ENCODE assay signal across 16 mouse cellular contexts in the genomic region with DNA sequence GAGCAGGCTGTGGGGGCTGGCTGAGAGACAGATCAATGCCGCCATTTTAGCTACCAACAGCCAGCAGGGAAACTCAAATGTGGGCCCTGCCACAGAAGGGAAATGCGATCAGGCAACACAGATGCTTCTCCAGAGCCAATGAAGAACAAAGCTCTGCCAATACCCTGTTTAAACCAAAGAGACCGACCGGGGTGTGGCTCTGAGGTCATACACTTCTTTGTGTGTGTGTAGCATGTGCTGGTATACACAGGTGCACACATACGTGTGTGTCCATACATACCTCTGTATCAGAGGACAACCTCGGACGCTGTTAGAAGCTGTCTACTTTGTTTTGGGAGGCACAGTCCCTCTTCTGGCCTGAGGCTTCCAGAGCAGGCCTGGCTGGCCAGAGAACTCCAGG. TPM values are rescaled to one million over a fixed set of nuclear protein-coding genes. Genes with fewer than 3 reads are reported as not detected.
DNase-seq lines count a peak whose midpoint lies in the region; ATAC-seq and TF ChIP-seq lines count a peak whose summit lies in the region.
"Had no signal": no experiment of that assay in that cellular context is flagged by ENCODE, and none has a peak within 500 bp of the region (broad histone marks: within the 10 kb centered on the region; RNA-seq: fewer than 3 reads in every experiment).

No protein-coding gene starts in this region.

- H3K9me3 ChIP-seq in forebrain, embryonic 10.5 days = no peaks in the 10 kb centered on the region
- H3K9me3 ChIP-seq in forebrain, embryonic 14.5 days (replicated peaks; ENCODE audit: control insufficient read depth, low read length) = no peaks in the 10 kb centered on the region
- H3K9me3 ChIP-seq in kidney, postnatal 0 days (replicated peaks; ENCODE audit: low read length) = no peaks in the 10 kb centered on the region
- no peaks in the 10 kb centered on the region for H3K9me3 ChIP-seq in stomach, postnatal 0 days (ENCODE audit: control insufficient read depth, low read length)
- H3K9me3 ChIP-seq: heart, embryonic 13.5 days; limb, embryonic 13.5 days had no signal

- no peak for ATAC-seq in forebrain, embryonic 14.5 days
- no peak for ATAC-seq in kidney, postnatal 0 days (replicated peaks; ENCODE audit: low FRiP score, low read depth)
- ATAC-seq in stomach, postnatal 0 days (ENCODE audit: low FRiP score, low TSS enrichment) = no peak
- ATAC-seq: inflammation-experienced regulatory T-cells, adult 6 months had no signal

- peaks cover 42% of the 10 kb centered on the region for H3K36me3 ChIP-seq in forebrain, embryonic 10.5 days (replicated peaks)
- peaks cover 15% of the 10 kb centered on the region for H3K36me3 ChIP-seq in forebrain, embryonic 14.5 days (ENCODE audit: control insufficient read depth, insufficient read depth, low read length)
- H3K36me3 ChIP-seq in kidney, postnatal 0 days (ENCODE audit: insufficient read depth, low read length) = peaks cover 7% of the 10 kb centered on the region; the same call in 1 of the 2 replicates
- H3K36me3 ChIP-seq in stomach, postnatal 0 days (ENCODE audit: control insufficient read depth, insufficient read depth, low read length) = peaks cover 5% of the 10 kb centered on the region; the same call in 1 of the 2 replicates

- H3K4me2 ChIP-seq in forebrain, embryonic 14.5 days (ENCODE audit: low read length) = no peak overlapping the region
- no peak overlapping the region for H3K4me2 ChIP-seq in kidney, postnatal 0 days (ENCODE audit: low read length)
- H3K4me2 ChIP-seq in stomach, postnatal 0 days (replicated peaks; ENCODE audit: low read depth) = no peak overlapping the region
- H3K4me2 ChIP-seq: heart, embryonic 13.5 days; limb, embryonic 13.5 days had no signal

- 89% methylated on average over 7 of the region's 7 CpGs for WGBS in forebrain, embryonic 10.5 days
- WGBS in forebrain, embryonic 14.5 days = 84% methylated on average over 7 of the region's 7 CpGs
- 92% methylated on average over 7 of the region's 7 CpGs for WGBS in kidney, postnatal 0 days
- 72% methylated on average over 7 of the region's 7 CpGs for WGBS in stomach, postnatal 0 days

- peak overlapping the region; percentile 82 for H3K27ac ChIP-seq in forebrain, embryonic 10.5 days
- H3K27ac ChIP-seq in forebrain, embryonic 14.5 days (ENCODE audit: low read depth, low read length) = no peak overlapping the region
- H3K27ac ChIP-seq in kidney, postnatal 0 days = 0 out of 2 replicates have a peak overlapping the region, but pooled peaks have one; percentile 48
- H3K27ac ChIP-seq in stomach, postnatal 0 days (replicated peaks) = no peak overlapping the region; the same call in 1 of the 2 replicates
- H3K27ac ChIP-seq: heart, embryonic 13.5 days; limb, embryonic 13.5 days had no signal

- peaks cover 46% of the 10 kb centered on the region for H3K4me1 ChIP-seq in forebrain, embryonic 10.5 days
- peaks cover 22% of the 10 kb centered on the region for H3K4me1 ChIP-seq in forebrain, embryonic 14.5 days (ENCODE audit: control insufficient read depth, insufficient read depth, low read length)
- H3K4me1 ChIP-seq in kidney, postnatal 0 days (replicated peaks; ENCODE audit: insufficient read depth, low read length) = peaks cover 24% of the 10 kb centered on the region
- H3K4me1 ChIP-seq in stomach, postnatal 0 days (replicated peaks; ENCODE audit: control insufficient read depth, insufficient read depth) = no peaks in the 10 kb centered on the region; the same call in none of the 2 replicates

- DNase-seq in forebrain, embryonic 10.5 days (ENCODE audit: extremely low spot score, low spot score) = no peak
- DNase-seq in forebrain, embryonic 14.5 days (ENCODE audit: low spot score) = no peak
- no peak for DNase-seq in kidney, postnatal 0 days (ENCODE audit: low spot score)
- no peak for DNase-seq in kidney, postnatal 14 days
- peak; percentile 7 for DNase-seq in urinary bladder, postnatal 10 days (ENCODE audit: low spot score)
- no peak for DNase-seq in urinary bladder, adult 2 months (ENCODE audit: low spot score)
- peak; percentile 37 for DNase-seq in stomach, postnatal 0 days (ENCODE audit: low spot score)
- DNase-seq in adrenal gland, adult 18-20 months (ENCODE audit: low spot score in 2 of 2) = no peak
- DNase-seq: cerebellum, adult 11 months; cerebellum, postnatal 25 days; gastrocnemius, postnatal 14 days; lung, postnatal 10 days; thymus, postnatal 4 days had no signal

- no peaks in the 10 kb centered on the region for H3K27me3 ChIP-seq in forebrain, embryonic 10.5 days (ENCODE audit: poor library complexity, severe bottlenecking)
- H3K27me3 ChIP-seq in forebrain, embryonic 14.5 days (replicated peaks; ENCODE audit: control insufficient read depth, insufficient read depth, low read length) = no peaks in the 10 kb centered on the region
- no peaks in the 10 kb centered on the region for H3K27me3 ChIP-seq in kidney, postnatal 0 days (ENCODE audit: insufficient read depth, low read length)
- H3K27me3 ChIP-seq in stomach, postnatal 0 days (ENCODE audit: control insufficient read depth, insufficient read depth, low read length) = no peaks in the 10 kb centered on the region
- H3K27me3 ChIP-seq: heart, embryonic 13.5 days; limb, embryonic 13.5 days had no signal

- 0 out of 2 replicates have a peak overlapping the region, but pooled peaks have one; percentile 7 for H3K4me3 ChIP-seq in forebrain, embryonic 10.5 days
- no peak overlapping the region for H3K4me3 ChIP-seq in forebrain, embryonic 14.5 days (ENCODE audit: low read depth, low read length)
- no peak overlapping the region for H3K4me3 ChIP-seq in kidney, postnatal 0 days (replicated peaks; ENCODE audit: low read depth, low read length)
- H3K4me3 ChIP-seq in stomach, postnatal 0 days (ENCODE audit: low read depth, low read length) = no peak overlapping the region
- H3K4me3 ChIP-seq: heart, embryonic 13.5 days; limb, embryonic 13.5 days had no signal

- no peak overlapping the region for H3K9ac ChIP-seq in forebrain, embryonic 14.5 days (ENCODE audit: low read length)
- H3K9ac ChIP-seq in kidney, postnatal 0 days (ENCODE audit: low read depth, low read length) = no peak overlapping the region
- no peak overlapping the region for H3K9ac ChIP-seq in stomach, postnatal 0 days (ENCODE audit: low read length)
- H3K9ac ChIP-seq: heart, embryonic 13.5 days; limb, embryonic 13.5 days had no signal

- TF ChIP-seq CTCF in kidney, postnatal 0 days (IDR thresholded peaks at IDR 0.05; ENCODE audit: low read depth) = no peak
- TF ChIP-seq CTCF in stomach, postnatal 0 days (IDR thresholded peaks at IDR 0.05; ENCODE audit: low read depth) = no peak

- TF ChIP-seq EP300 in stomach, postnatal 0 days (optimal IDR thresholded peaks at IDR 0.05) = no peak

RNA-seq across cellular contexts. Expression of gene Dnah8, which starts 16.8 kb away (rescaled TPM):
- 0.68 and 1.1 TPM in 2 replicates for polyA plus RNA-seq in forebrain, embryonic 10.5 days (2016; fragmentation: Nextera tagmentation; extraction: Ambion mirVana)
- polyA plus RNA-seq in forebrain, embryonic 14.5 days (2014; fragmentation: Nextera tagmentation; extraction: Ambion mirVana) = 1.7 and 1.9 TPM in 2 replicates
- polyA plus RNA-seq in kidney, postnatal 0 days (2015; fragmentation: Nextera tagmentation; extraction: Ambion mirVana) = 0.43 TPM in 2 replicates
- polyA plus RNA-seq in urinary bladder, adult 2 months (2012; rRNA removed) = 0.74 and 0.78 TPM in 2 replicates
- 0.47 and 0.92 TPM in 2 replicates for polyA plus RNA-seq in stomach, postnatal 0 days (2015; fragmentation: Nextera tagmentation; extraction: Ambion mirVana)
- under 1 TPM; 0.60 to 0.93 TPM for total RNA-seq in adrenal gland, adult 18-20 months (2021)

RNA-seq across cellular contexts. Expression of gene Glo1, which starts 19.3 kb away (rescaled TPM):
- polyA plus RNA-seq in forebrain, embryonic 10.5 days (2016; fragmentation: Nextera tagmentation; extraction: Ambion mirVana) = 258 and 260 TPM in 2 replicates
- 210 TPM in 2 replicates for polyA plus RNA-seq in forebrain, embryonic 14.5 days (2014; fragmentation: Nextera tagmentation; extraction: Ambion mirVana)
- 247 and 249 TPM in 2 replicates for polyA plus RNA-seq in kidney, postnatal 0 days (2015; fragmentation: Nextera tagmentation; extraction: Ambion mirVana)
- polyA plus RNA-seq in urinary bladder, adult 2 months (2012; rRNA removed) = 115 and 117 TPM in 2 replicates
- 172 and 190 TPM in 2 replicates for polyA plus RNA-seq in stomach, postnatal 0 days (2015; fragmentation: Nextera tagmentation; extraction: Ambion mirVana)
- 100 to 1,000 TPM; 131 to 145 TPM for total RNA-seq in adrenal gland, adult 18-20 months (2021)

RNA-seq across cellular contexts. Expression of gene Btbd9, which starts 31.0 kb away (rescaled TPM):
- polyA plus RNA-seq in forebrain, embryonic 10.5 days (2016; fragmentation: Nextera tagmentation; extraction: Ambion mirVana) = 54.8 and 57.8 TPM in 2 replicates
- 73.7 and 122 TPM in 2 replicates for polyA plus RNA-seq in forebrain, embryonic 14.5 days (2014; fragmentation: Nextera tagmentation; extraction: Ambion mirVana)
- 41.1 and 51.4 TPM in 2 replicates for polyA plus RNA-seq in kidney, postnatal 0 days (2015; fragmentation: Nextera tagmentation; extraction: Ambion mirVana)
- polyA plus RNA-seq in urinary bladder, adult 2 months (2012; rRNA removed) = 11.7 and 14.0 TPM in 2 replicates
- polyA plus RNA-seq in stomach, postnatal 0 days (2015; fragmentation: Nextera tagmentation; extraction: Ambion mirVana) = 32.9 and 34.6 TPM in 2 replicates
- 10 to 100 TPM; 52.2 to 81.3 TPM for total RNA-seq in adrenal gland, adult 18-20 months (2021)

Comparison
In these comparisons a context has a peak if more than half of its experiments do, and no peak if none do; other contexts are left out.
1. DNase-seq: peak in urinary bladder, postnatal 10 days (single experiment) and stomach, postnatal 0 days (single experiment); none in forebrain, embryonic 10.5 days (single experiment), forebrain, embryonic 14.5 days (single experiment), kidney, postnatal 0 days (single experiment), kidney, postnatal 14 days (single experiment), urinary bladder, adult 2 months (single experiment) and adrenal gland, adult 18-20 months (0 of 2).
2. H3K27ac ChIP-seq: peak in forebrain, embryonic 10.5 days (single experiment) and kidney, postnatal 0 days (single experiment); none in forebrain, embryonic 14.5 days (single experiment) and stomach, postnatal 0 days (single experiment).